Mouse (Mus musculus) kidney, embryonic 14.5 days (tissue): ENCODE measurements around the gene Ksr1. TPM values are rescaled to one million over a fixed set of nuclear protein-coding genes. Genes with fewer than 3 reads are reported as not detected.

Experiments used
- ATAC-seq: fragments of 200-750 bp; cut with Nextera tagmentation; 2 replicates; pipeline ENCODE4 v1.8.0; 2017; ENCODE audit warnings: moderate number of reproducible peaks, mild to moderate bottlenecking, moderate TSS enrichment, moderate library complexity; ENCODE audit not compliant: low FRiP score, low TSS enrichment
- H3K27ac ChIP-seq: fragments of 300-500 bp; sonication (generic); 2 replicates; pipeline ENCODE4 v1.5.1; 2014; ENCODE audit warnings: low read depth, mild to moderate bottlenecking, low read length, moderate library complexity, mixed read lengths
- H3K27me3 ChIP-seq: fragments of 300-500 bp; sonication (generic); 2 replicates; pipeline ENCODE4 v1.6.1; 2014; ENCODE audit warnings: mild to moderate bottlenecking, low read length; ENCODE audit not compliant: control insufficient read depth, insufficient read depth
- H3K36me3 ChIP-seq: fragments of 300-500 bp; sonication (generic); 2 replicates; pipeline ENCODE4 v1.6.1; 2014; ENCODE audit warnings: low read length, mixed read lengths; ENCODE audit not compliant: control insufficient read depth, insufficient read depth
- H3K4me1 ChIP-seq: fragments of 300-500 bp; sonication (generic); 2 replicates; pipeline ENCODE4 v1.6.1; 2014; ENCODE audit warnings: low read length, mixed read lengths; ENCODE audit not compliant: control insufficient read depth, insufficient read depth
- H3K4me2 ChIP-seq: fragments of 300-500 bp; sonication (generic); replicated peaks from 2 replicates; pipeline ENCODE4 v1.6.1; 2014; ENCODE audit warnings: low read depth, mild to moderate bottlenecking, low read length
- H3K4me3 ChIP-seq: fragments of 300-500 bp; sonication (generic); 2 replicates; pipeline ENCODE4 v1.5.1; 2014; ENCODE audit warnings: mild to moderate bottlenecking, low read length
- H3K9ac ChIP-seq: fragments of 300-500 bp; sonication (generic); 2 replicates; pipeline ENCODE4 v1.6.1; 2014; ENCODE audit warnings: low read depth, mild to moderate bottlenecking, low read length, moderate library complexity
- H3K9me3 ChIP-seq: fragments of 300-500 bp; sonication (generic); 2 replicates; pipeline ENCODE4 v1.6.1; 2016; ENCODE audit warnings: low read length; ENCODE audit not compliant: control insufficient read depth
- WGBS: fragments of 180-500 bp; shearing (Covaris S2); extraction: QIAGEN DNeasy Blood & Tissue Kit; methylation state at CpG from one replicate; pipeline ENCODE4 v1.1.7; 2014; 5-methylcytosine and 5-hydroxymethylcytosine counted together
- polyA plus RNA-seq: library from polyadenylated mRNA; unstranded; fragments of >200 nt; fragmentation: Nextera tagmentation; extraction: Ambion mirVana; gene quantifications from 2 replicates; pipeline ENCODE4 v1.2.1, GENCODE M21; 2014

The Ksr1 gene
- polyA plus RNA-seq, 1 experiment from 2014 or later: 4.1 TPM

GRCm38 (mm10) chr11:79087731-79088311 lies 58.4 kb downstream of the Ksr1 start:
- Histone ChIP-seq H3K9me3 (no peaks in the 10 kb centered on the region), H3K4me1 (peaks cover 3% of the 10 kb centered on the region; the same call in 1 of the 2 replicates), H3K27ac (no peak overlapping the region), H3K36me3 (no peaks in the 10 kb centered on the region), H3K27me3 (no peaks in the 10 kb centered on the region), H3K9ac (no peak overlapping the region), H3K4me3 (no peak overlapping the region), H3K4me2 (no peak overlapping the region)
- WGBS: 63% methylated on average over 4 of the region's 4 CpGs
- no peak for ATAC-seq

- no peak overlapping the region for H3K4me3 ChIP-seq
- no peak overlapping the region for H3K27ac ChIP-seq
- ATAC-seq: no peak
- peaks cover 3% of the 10 kb centered on the region; the same call in 1 of the 2 replicates for H3K4me1 ChIP-seq
- H3K4me2 ChIP-seq: no peak overlapping the region
- WGBS: 84% methylated on average over 12 of the region's 12 CpGs
- no peaks in the 10 kb centered on the region for H3K36me3 ChIP-seq
- no peaks in the 10 kb centered on the region for H3K27me3 ChIP-seq
- H3K9me3 ChIP-seq: no peaks in the 10 kb centered on the region
- H3K9ac ChIP-seq: no peak overlapping the region
These were observed 59.4 kb downstream of the Ksr1 start for GRCm38 (mm10) chr11:79086787-79087186.

GRCm38 (mm10) chr11:79085059-79085458 lies 61.1 kb downstream of the Ksr1 start:
- Histone ChIP-seq H3K27ac (no peak overlapping the region), H3K4me3 (no peak overlapping the region), H3K9me3 (no peaks in the 10 kb centered on the region), H3K9ac (no peak overlapping the region), H3K4me2 (no peak overlapping the region), H3K4me1 (peaks cover 13% of the 10 kb centered on the region), H3K27me3 (no peaks in the 10 kb centered on the region), H3K36me3 (no peaks in the 10 kb centered on the region)
- 61% methylated on average over 5 of the region's 5 CpGs for WGBS
- no peak for ATAC-seq

GRCm38 (mm10) chr11:79083018-79083441 lies 63.2 kb downstream of the Ksr1 start:
- Histone ChIP-seq H3K9ac (no peak overlapping the region), H3K4me2 (no peak overlapping the region), H3K4me3 (no peak overlapping the region), H3K9me3 (no peaks in the 10 kb centered on the region), H3K4me1 (peaks cover 13% of the 10 kb centered on the region), H3K27ac (no peak overlapping the region), H3K27me3 (no peaks in the 10 kb centered on the region), H3K36me3 (no peaks in the 10 kb centered on the region)
- no peak for ATAC-seq
- WGBS: 80% methylated on average over 11 of the region's 11 CpGs

- Histone ChIP-seq H3K4me2 (no peak overlapping the region), H3K36me3 (no peaks in the 10 kb centered on the region), H3K27me3 (no peaks in the 10 kb centered on the region), H3K4me1 (peaks cover 13% of the 10 kb centered on the region), H3K9me3 (no peaks in the 10 kb centered on the region), H3K4me3 (no peak overlapping the region), H3K27ac (no peak overlapping the region), H3K9ac (no peak overlapping the region)
- ATAC-seq: no peak
- 45% methylated on average over 16 of the region's 16 CpGs for WGBS
These were observed 65.0 kb downstream of the Ksr1 start for GRCm38 (mm10) chr11:79080965-79081891.

- peaks cover 13% of the 10 kb centered on the region for H3K4me1 ChIP-seq
- ATAC-seq: no peak
- H3K27me3 ChIP-seq: no peaks in the 10 kb centered on the region
- H3K4me2 ChIP-seq: no peak overlapping the region
- WGBS: 84% methylated on average over 6 of the region's 6 CpGs
- H3K27ac ChIP-seq: no peak overlapping the region
- no peaks in the 10 kb centered on the region for H3K9me3 ChIP-seq
- H3K4me3 ChIP-seq: no peak overlapping the region
- no peak overlapping the region for H3K9ac ChIP-seq
- H3K36me3 ChIP-seq: no peaks in the 10 kb centered on the region
These were observed 66.1 kb downstream of the Ksr1 start for GRCm38 (mm10) chr11:79080081-79080480.

GRCm38 (mm10) chr11:79076484-79076883 lies 69.7 kb downstream of the Ksr1 start:
- H3K36me3 ChIP-seq: no peaks in the 10 kb centered on the region
- 78% methylated on average over 12 of the region's 12 CpGs for WGBS
- no peaks in the 10 kb centered on the region for H3K27me3 ChIP-seq
- no peak overlapping the region for H3K4me2 ChIP-seq
- H3K9ac ChIP-seq: no peak overlapping the region
- no peak overlapping the region for H3K4me3 ChIP-seq
- H3K9me3 ChIP-seq: no peaks in the 10 kb centered on the region
- no peak overlapping the region for H3K27ac ChIP-seq
- ATAC-seq: no peak
- peaks cover 6% of the 10 kb centered on the region for H3K4me1 ChIP-seq

- Histone ChIP-seq H3K36me3 (no peaks in the 10 kb centered on the region), H3K27me3 (no peaks in the 10 kb centered on the region), H3K9me3 (no peaks in the 10 kb centered on the region), H3K4me3 (no peak overlapping the region), H3K4me2 (no peak overlapping the region), H3K9ac (no peak overlapping the region), H3K27ac (no peak overlapping the region), H3K4me1 (no peaks in the 10 kb centered on the region)
- 82% methylated on average over 3 of the region's 3 CpGs for WGBS
- ATAC-seq: no peak
These were observed 71.2 kb downstream of the Ksr1 start for GRCm38 (mm10) chr11:79075044-79075443.

- WGBS: 95% methylated on average over 3 of the region's 3 CpGs
- Histone ChIP-seq H3K9ac (no peak overlapping the region), H3K27me3 (no peaks in the 10 kb centered on the region), H3K9me3 (no peaks in the 10 kb centered on the region), H3K27ac (no peak overlapping the region), H3K4me1 (no peaks in the 10 kb centered on the region), H3K4me3 (no peak overlapping the region), H3K4me2 (no peak overlapping the region), H3K36me3 (no peaks in the 10 kb centered on the region)
- no peak for ATAC-seq
These were observed 71.6 kb downstream of the Ksr1 start for GRCm38 (mm10) chr11:79074611-79075010.
